Mouse (Mus musculus): ENCODE measurements around the gene Zfp354a. TPM values are rescaled to one million over a fixed set of nuclear protein-coding genes. Genes with fewer than 3 reads are reported as not detected.

Zfp354a gene
- polyA plus RNA-seq, 1 experiment from 2014 or later = 11.8 TPM

DNA sequence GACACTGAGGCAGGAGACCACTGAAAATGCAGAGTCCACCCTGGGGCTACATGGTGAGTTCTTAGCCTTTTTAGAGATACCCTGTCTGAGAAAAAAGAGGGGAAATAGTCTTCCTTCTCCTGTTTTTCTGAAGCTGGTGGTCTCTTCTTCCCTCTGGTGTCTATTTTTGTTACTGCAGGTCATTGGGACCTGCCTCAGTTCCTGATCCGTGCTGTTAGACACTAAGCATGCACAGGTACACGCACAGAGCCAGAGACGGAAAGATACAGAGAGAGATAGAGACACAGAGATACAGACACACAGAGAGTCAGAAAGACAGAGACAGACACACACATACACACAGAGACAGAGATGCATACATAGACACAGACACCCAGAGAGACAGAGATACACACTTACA is 5.8 kb upstream of the Zfp354a start:
- no peak for ATAC-seq (ENCODE audit: insufficient number of reproducible peaks, insufficient read depth, low FRiP score, low TSS enrichment, low read depth)
- H3K27me3 ChIP-seq = no peaks in the 10 kb centered on the region
- no peak overlapping the region for H3K27ac ChIP-seq
- H3K4me2 ChIP-seq = no peak overlapping the region
- H3K36me3 ChIP-seq = no peaks in the 10 kb centered on the region
- H3K4me1 ChIP-seq = no peaks in the 10 kb centered on the region
- no peak overlapping the region for H3K9ac ChIP-seq
- WGBS = 57% methylated on average over 3 of the region's 3 CpGs
- no peaks in the 10 kb centered on the region for H3K9me3 ChIP-seq
- H3K4me3 ChIP-seq = no peak overlapping the region

DNA sequence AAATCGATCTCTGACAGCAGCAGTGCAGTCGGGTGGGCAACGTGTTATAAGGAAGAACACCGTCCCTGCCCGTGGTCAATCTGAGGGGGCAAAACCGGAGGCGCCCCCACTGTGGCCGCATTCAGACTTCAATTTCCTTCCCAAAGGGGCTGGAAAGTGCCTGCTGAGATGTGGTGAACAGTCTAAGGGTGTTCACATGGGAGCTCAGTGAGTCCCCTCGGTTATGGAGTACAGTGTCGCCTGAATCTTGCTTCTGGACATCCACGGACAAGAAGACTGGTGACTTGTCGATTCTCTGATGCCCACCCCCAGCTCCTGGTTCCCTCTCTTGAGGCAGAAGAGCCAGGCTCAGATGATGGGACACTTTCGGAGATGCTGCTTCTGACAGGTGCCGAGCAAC is 583 bp downstream of the Zfp354a start:
- Histone ChIP-seq H3K4me3 (peak overlapping the region; percentile 78), H3K9me3 (no peaks in the 10 kb centered on the region), H3K4me2 (peak overlapping the region; percentile 90), H3K4me1 (peaks cover 7% of the 10 kb centered on the region), H3K36me3 (peaks cover 24% of the 10 kb centered on the region), H3K9ac (peak overlapping the region; percentile 85), H3K27ac (no peak overlapping the region), H3K27me3 (no peaks in the 10 kb centered on the region)
- 13% methylated on average over 14 of the region's 14 CpGs for WGBS
- 0 out of 2 replicates have a peak, but pooled peaks have one; percentile 21 for ATAC-seq (ENCODE audit: insufficient number of reproducible peaks, insufficient read depth, low FRiP score, low TSS enrichment, low read depth)

DNA sequence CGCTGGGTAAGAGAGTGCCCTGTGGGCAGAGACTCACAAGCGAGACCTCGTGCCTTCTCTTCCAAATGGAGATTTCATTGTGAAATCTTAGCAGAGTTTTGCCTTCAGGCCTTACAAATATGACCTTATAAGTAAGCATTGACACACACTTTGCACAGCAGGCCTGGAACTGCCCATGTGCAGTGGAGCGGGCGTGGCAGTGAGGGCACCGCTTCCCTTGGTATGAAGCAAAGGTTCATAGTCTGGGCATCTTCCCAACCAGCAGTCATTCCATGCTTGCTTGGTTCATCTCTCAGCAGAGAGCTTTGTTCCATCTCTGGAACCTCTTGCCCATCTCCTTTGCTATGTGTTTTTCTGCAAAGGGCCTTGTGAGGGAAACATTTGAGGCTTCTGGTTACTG is 1.9 kb downstream of the Zfp354a start:
- Histone ChIP-seq H3K4me2 (no peak overlapping the region), H3K4me3 (no peak overlapping the region), H3K27me3 (no peaks in the 10 kb centered on the region), H3K9ac (no peak overlapping the region), H3K4me1 (peaks cover 7% of the 10 kb centered on the region), H3K27ac (no peak overlapping the region), H3K9me3 (no peaks in the 10 kb centered on the region), H3K36me3 (peaks cover 36% of the 10 kb centered on the region)
- no peak for ATAC-seq (ENCODE audit: insufficient number of reproducible peaks, insufficient read depth, low FRiP score, low TSS enrichment, low read depth)
- 95% methylated on average over 6 of the region's 6 CpGs for WGBS

DNA sequence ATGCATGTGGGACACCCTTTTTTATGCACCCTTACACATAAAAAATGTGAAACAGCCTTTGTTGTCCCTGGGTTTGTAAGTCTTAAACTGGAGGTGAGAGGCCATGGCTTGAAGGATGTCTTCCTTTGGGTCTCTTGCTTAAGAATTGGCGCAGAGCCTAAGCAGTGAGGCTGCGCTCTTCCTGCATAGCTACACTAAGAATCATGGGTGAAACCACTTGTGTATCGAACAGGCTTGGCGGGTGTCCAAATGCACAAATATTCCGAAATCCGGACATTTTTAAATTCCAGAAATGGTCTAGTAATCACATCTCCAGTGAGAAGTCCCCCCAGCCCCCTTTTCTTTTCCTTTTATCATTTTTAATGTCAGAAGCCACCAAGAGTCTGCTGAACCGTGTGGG is 4.2 kb downstream of the Zfp354a start:
- Histone ChIP-seq H3K4me1 (peaks cover 7% of the 10 kb centered on the region), H3K4me2 (no peak overlapping the region), H3K36me3 (peaks cover 58% of the 10 kb centered on the region), H3K27ac (no peak overlapping the region), H3K9me3 (no peaks in the 10 kb centered on the region), H3K9ac (no peak overlapping the region), H3K27me3 (no peaks in the 10 kb centered on the region), H3K4me3 (no peak overlapping the region)
- ATAC-seq (ENCODE audit: insufficient number of reproducible peaks, insufficient read depth, low FRiP score, low TSS enrichment, low read depth) = no peak
- 72% methylated on average over 7 of the region's 7 CpGs for WGBS

DNA sequence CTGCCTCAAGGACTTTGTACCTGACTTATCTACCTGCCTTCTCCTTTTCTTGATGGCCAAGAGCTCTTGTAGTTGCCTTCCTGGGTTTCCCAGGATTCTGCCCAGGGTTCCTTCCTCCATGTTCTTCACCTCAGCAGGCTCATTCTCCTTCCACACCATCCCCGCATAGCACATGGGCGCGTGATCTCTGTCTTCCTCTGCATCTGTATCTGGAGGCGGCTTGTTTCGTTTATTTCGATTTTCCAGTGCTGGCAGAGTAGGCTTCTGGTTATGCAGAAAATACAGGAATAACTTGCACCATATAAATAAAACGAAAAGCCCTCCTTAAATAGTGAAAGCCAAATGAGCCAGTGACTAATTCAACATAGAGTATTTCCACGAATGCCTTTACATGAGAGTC is 4.8 kb downstream of the Zfp354a start:
- H3K36me3 ChIP-seq = peaks cover 63% of the 10 kb centered on the region
- H3K27me3 ChIP-seq = no peaks in the 10 kb centered on the region
- H3K4me3 ChIP-seq = no peak overlapping the region
- 94% methylated on average over 8 of the region's 8 CpGs for WGBS
- peaks cover 7% of the 10 kb centered on the region for H3K4me1 ChIP-seq
- H3K27ac ChIP-seq = no peak overlapping the region
- no peaks in the 10 kb centered on the region for H3K9me3 ChIP-seq
- H3K9ac ChIP-seq = no peak overlapping the region
- ATAC-seq (ENCODE audit: insufficient number of reproducible peaks, insufficient read depth, low FRiP score, low TSS enrichment, low read depth) = no peak
- no peak overlapping the region for H3K4me2 ChIP-seq

DNA sequence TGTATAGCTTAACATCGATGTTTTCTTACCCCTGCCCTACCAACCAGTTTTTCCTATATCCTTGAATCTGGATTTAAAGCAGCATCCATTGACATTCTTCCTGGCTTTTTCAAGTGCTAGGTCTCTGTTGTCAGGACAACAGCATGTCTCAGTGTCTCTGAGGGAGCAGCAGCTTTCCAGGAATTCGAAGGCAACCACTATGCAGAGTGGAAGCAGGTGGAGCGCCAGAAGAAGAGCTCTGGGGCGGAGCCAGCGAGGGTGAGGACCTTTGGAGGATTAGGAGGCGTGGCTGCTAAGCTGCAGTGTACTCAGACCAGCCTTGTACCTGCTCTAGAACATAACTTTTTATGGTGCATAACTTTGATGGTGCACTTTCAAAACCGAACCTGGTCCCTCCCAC is 25.5 kb downstream of the Zfp354a start:
- Histone ChIP-seq H3K4me2 (no peak overlapping the region), H3K36me3 (no peaks in the 10 kb centered on the region), H3K27ac (no peak overlapping the region), H3K9ac (no peak overlapping the region), H3K27me3 (no peaks in the 10 kb centered on the region), H3K4me1 (no peaks in the 10 kb centered on the region), H3K9me3 (no peaks in the 10 kb centered on the region), H3K4me3 (no peak overlapping the region)
- 47% methylated on average over 7 of the region's 7 CpGs for WGBS
- no peak for ATAC-seq (ENCODE audit: insufficient number of reproducible peaks, insufficient read depth, low FRiP score, low TSS enrichment, low read depth)

DNA sequence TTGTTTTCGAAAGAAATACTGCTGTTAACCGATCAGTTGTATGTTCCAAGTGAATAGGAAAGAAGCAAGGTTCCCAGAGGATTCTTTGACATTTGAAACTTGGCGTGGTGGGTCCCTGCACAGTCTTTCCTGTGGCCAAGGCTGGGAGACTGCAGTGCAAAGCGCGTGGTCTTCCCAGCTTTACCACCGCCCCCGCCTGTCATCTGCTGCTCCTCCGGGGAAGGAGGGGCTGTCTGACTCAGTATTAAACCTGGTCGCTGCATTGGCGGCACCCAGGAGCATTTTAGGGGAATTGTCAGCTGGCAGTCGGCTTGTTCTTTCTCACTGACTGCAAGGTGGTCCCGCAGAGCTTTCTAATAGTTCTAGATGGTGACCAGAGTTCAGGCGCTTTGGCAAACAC is 26.2 kb downstream of the Zfp354a start:
- Histone ChIP-seq H3K4me3 (no peak overlapping the region), H3K9me3 (no peaks in the 10 kb centered on the region), H3K27me3 (no peaks in the 10 kb centered on the region), H3K4me1 (no peaks in the 10 kb centered on the region), H3K36me3 (no peaks in the 10 kb centered on the region), H3K4me2 (no peak overlapping the region), H3K9ac (no peak overlapping the region), H3K27ac (no peak overlapping the region)
- WGBS = 62% methylated on average over 13 of the region's 13 CpGs
- ATAC-seq (ENCODE audit: insufficient number of reproducible peaks, insufficient read depth, low FRiP score, low TSS enrichment, low read depth) = no peak

DNA sequence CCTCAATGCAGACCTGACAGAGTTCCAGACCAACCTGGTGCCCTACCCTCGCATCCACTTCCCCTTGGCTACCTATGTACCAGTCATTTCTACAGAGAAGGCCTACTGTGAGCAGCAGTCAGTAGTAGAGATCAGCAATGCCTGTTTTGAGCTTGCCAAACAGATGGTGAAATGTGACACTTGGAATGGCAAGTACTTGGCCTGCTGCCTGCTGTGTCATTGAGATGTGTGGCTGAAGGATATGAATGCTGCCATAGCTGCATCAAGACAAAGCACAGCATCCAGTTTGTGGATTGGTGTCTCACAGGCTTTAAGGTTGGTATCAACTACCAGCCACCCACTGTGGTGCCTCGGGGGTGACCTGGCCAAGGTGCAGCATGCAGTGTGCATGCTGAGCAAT is 48.2 kb downstream of the Zfp354a start:
- 76% methylated on average over 2 of the region's 2 CpGs for WGBS
- Histone ChIP-seq H3K27me3 (no peaks in the 10 kb centered on the region), H3K27ac (no peak overlapping the region), H3K4me1 (peaks cover 10% of the 10 kb centered on the region), H3K9me3 (no peaks in the 10 kb centered on the region), H3K4me3 (no peak overlapping the region), H3K9ac (no peak overlapping the region), H3K36me3 (no peaks in the 10 kb centered on the region), H3K4me2 (no peak overlapping the region)
- ATAC-seq (ENCODE audit: insufficient number of reproducible peaks, insufficient read depth, low FRiP score, low TSS enrichment, low read depth) = no peak

DNA sequence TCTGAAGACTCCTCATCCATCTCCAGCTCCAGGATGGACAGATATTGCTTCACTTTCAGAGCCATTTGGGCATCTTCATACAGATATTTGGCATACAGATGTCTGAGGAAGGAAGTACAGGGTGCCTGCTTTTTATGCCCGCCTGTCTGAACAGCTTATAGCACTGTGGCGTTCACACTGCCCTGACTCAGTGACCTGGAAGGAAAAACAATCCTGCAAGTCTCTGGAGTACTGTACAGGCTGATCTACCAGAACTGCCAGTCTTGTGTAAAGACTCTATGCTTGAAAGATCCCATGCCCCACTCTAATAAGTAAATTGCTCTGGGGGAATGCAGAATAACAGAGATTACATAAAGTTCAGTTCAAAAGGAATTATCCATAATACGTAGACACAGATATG is 51.6 kb downstream of the Zfp354a start:
- no peak overlapping the region for H3K4me3 ChIP-seq
- H3K9ac ChIP-seq = no peak overlapping the region
- H3K27ac ChIP-seq = no peak overlapping the region
- 49% methylated on average over 3 of the region's 3 CpGs for WGBS
- H3K9me3 ChIP-seq = no peaks in the 10 kb centered on the region
- H3K4me2 ChIP-seq = no peak overlapping the region
- peaks cover 10% of the 10 kb centered on the region for H3K4me1 ChIP-seq
- no peaks in the 10 kb centered on the region for H3K36me3 ChIP-seq
- H3K27me3 ChIP-seq = no peaks in the 10 kb centered on the region
- no peak for ATAC-seq (ENCODE audit: insufficient number of reproducible peaks, insufficient read depth, low FRiP score, low TSS enrichment, low read depth)

Other genes with a start within 250 kb of the Zfp354a start
- gene Zfp354c, start 231.5 kb upstream of the Zfp354a start, polyA plus RNA-seq (2015; fragmentation: Nextera tagmentation; extraction: Ambion mirVana) = 51.3 and 53.0 TPM in 2 replicates
- 0.73 and 0.77 TPM in 2 replicates for gene Zfp879, start 217.7 kb upstream of the Zfp354a start, polyA plus RNA-seq (2015; fragmentation: Nextera tagmentation; extraction: Ambion mirVana)
- gene Grm6, start 208.6 kb upstream of the Zfp354a start, polyA plus RNA-seq (2015; fragmentation: Nextera tagmentation; extraction: Ambion mirVana) = not detected in 2 replicates
- 12.3 and 13.3 TPM in 2 replicates for gene Zfp454, start 171.6 kb upstream of the Zfp354a start, polyA plus RNA-seq (2015; fragmentation: Nextera tagmentation; extraction: Ambion mirVana)
- 13.3 and 15.3 TPM in 2 replicates for gene Zfp2, start 143.1 kb upstream of the Zfp354a start, polyA plus RNA-seq (2015; fragmentation: Nextera tagmentation; extraction: Ambion mirVana)
- 1.4 and 2.1 TPM in 2 replicates for gene Zfp354b, start 127.6 kb upstream of the Zfp354a start, polyA plus RNA-seq (2015; fragmentation: Nextera tagmentation; extraction: Ambion mirVana)
- not detected in 2 replicates for gene 4933414I15Rik, start 115.5 kb upstream of the Zfp354a start, polyA plus RNA-seq (2015; fragmentation: Nextera tagmentation; extraction: Ambion mirVana)
- gene Prop1, start 105.5 kb upstream of the Zfp354a start, polyA plus RNA-seq (2015; fragmentation: Nextera tagmentation; extraction: Ambion mirVana) = not detected in 2 replicates
- gene Olfr1378, start 92.7 kb upstream of the Zfp354a start, polyA plus RNA-seq (2015; fragmentation: Nextera tagmentation; extraction: Ambion mirVana) = not detected in 2 replicates
- gene Olfr1377, start 77.3 kb upstream of the Zfp354a start, polyA plus RNA-seq (2015; fragmentation: Nextera tagmentation; extraction: Ambion mirVana) = not detected in 2 replicates
- not detected in 2 replicates for gene Olfr51, start 55.7 kb upstream of the Zfp354a start, polyA plus RNA-seq (2015; fragmentation: Nextera tagmentation; extraction: Ambion mirVana)
- not detected in 2 replicates for gene Olfr54, start 45.0 kb upstream of the Zfp354a start, polyA plus RNA-seq (2015; fragmentation: Nextera tagmentation; extraction: Ambion mirVana)
- gene Olfr1375, start 11.1 kb upstream of the Zfp354a start, polyA plus RNA-seq (2015; fragmentation: Nextera tagmentation; extraction: Ambion mirVana) = not detected in 2 replicates
- not detected in 2 replicates for gene Gm12569, start 161.2 kb downstream of the Zfp354a start, polyA plus RNA-seq (2015; fragmentation: Nextera tagmentation; extraction: Ambion mirVana)
- 138 and 161 TPM in 2 replicates for gene Clk4, start 202.5 kb downstream of the Zfp354a start, polyA plus RNA-seq (2015; fragmentation: Nextera tagmentation; extraction: Ambion mirVana)
- 0.28 TPM in 1 of 2 replicates, not detected in the other for gene BC049762, start 203.8 kb downstream of the Zfp354a start, polyA plus RNA-seq (2015; fragmentation: Nextera tagmentation; extraction: Ambion mirVana)
- 20.2 and 28.2 TPM in 2 replicates for gene Col23a1, start 230.7 kb downstream of the Zfp354a start, polyA plus RNA-seq (2015; fragmentation: Nextera tagmentation; extraction: Ambion mirVana)

All from embryonic facial prominence, embryonic 13.5 days (tissue).